Mouse (Mus musculus) heart, embryonic 12.5 days (tissue): Measurements from ENCODE around the gene Tmem179b. TPM values are rescaled to one million over a fixed set of nuclear protein-coding genes. Genes with fewer than 3 reads are reported as not detected.

Source experiments
- ATAC-seq: fragments of 200-750 bp; cut with Nextera tagmentation; 2 replicates; pipeline ENCODE4 v1.8.0; 2017; ENCODE audit warnings: moderate TSS enrichment, moderate library complexity; ENCODE audit not compliant: insufficient number of reproducible peaks, low FRiP score
- H3K27ac ChIP-seq: fragments of 300-500 bp; sonication (generic); 2 replicates; pipeline ENCODE4 v1.5.1; 2016; ENCODE audit warnings: mild to moderate bottlenecking, moderate library complexity; ENCODE audit not compliant: poor library complexity, severe bottlenecking
- H3K27me3 ChIP-seq: fragments of 300-500 bp; sonication (generic); replicated peaks from 2 replicates; pipeline ENCODE4 v1.6.1; 2016; ENCODE audit warnings: mild to moderate bottlenecking, moderate library complexity
- H3K36me3 ChIP-seq: fragments of 300-500 bp; sonication (generic); 2 replicates; pipeline ENCODE4 v1.6.1; 2016; ENCODE audit warnings: mild to moderate bottlenecking, moderate library complexity
- H3K4me1 ChIP-seq: fragments of 300-500 bp; sonication (generic); replicated peaks from 2 replicates; pipeline ENCODE4 v1.6.1; 2016; ENCODE audit warnings: mild to moderate bottlenecking
- H3K4me2 ChIP-seq: fragments of 300-500 bp; sonication (generic); 2 replicates; pipeline ENCODE4 v1.6.1; 2016; ENCODE audit warnings: mild to moderate bottlenecking, moderate library complexity
- H3K4me3 ChIP-seq: fragments of 300-500 bp; sonication (generic); 2 replicates; pipeline ENCODE4 v1.5.1; 2016; ENCODE audit warnings: mild to moderate bottlenecking
- H3K9ac ChIP-seq: fragments of 300-500 bp; sonication (generic); 2 replicates; pipeline ENCODE4 v1.6.1; 2016; ENCODE audit warnings: mild to moderate bottlenecking, moderate library complexity
- H3K9me3 ChIP-seq: fragments of 300-500 bp; sonication (generic); replicated peaks from 2 replicates; pipeline ENCODE4 v1.6.1; 2016; ENCODE audit warnings: mild to moderate bottlenecking, moderate library complexity
- WGBS: fragments of 180-500 bp; shearing (Covaris S2); methylation state at CpG from one replicate; pipeline ENCODE4 v1.1.7; 2016; 5-methylcytosine and 5-hydroxymethylcytosine counted together
- polyA plus RNA-seq: library from polyadenylated mRNA; unstranded; fragments of >200 nt; fragmentation: Nextera tagmentation; extraction: Ambion mirVana; gene quantifications from 2 replicates; pipeline ENCODE4 v1.2.1, GENCODE M21; 2016

The Tmem179b gene
- polyA plus RNA-seq: 49.7 and 51.9 TPM in 2 replicates

DNA sequence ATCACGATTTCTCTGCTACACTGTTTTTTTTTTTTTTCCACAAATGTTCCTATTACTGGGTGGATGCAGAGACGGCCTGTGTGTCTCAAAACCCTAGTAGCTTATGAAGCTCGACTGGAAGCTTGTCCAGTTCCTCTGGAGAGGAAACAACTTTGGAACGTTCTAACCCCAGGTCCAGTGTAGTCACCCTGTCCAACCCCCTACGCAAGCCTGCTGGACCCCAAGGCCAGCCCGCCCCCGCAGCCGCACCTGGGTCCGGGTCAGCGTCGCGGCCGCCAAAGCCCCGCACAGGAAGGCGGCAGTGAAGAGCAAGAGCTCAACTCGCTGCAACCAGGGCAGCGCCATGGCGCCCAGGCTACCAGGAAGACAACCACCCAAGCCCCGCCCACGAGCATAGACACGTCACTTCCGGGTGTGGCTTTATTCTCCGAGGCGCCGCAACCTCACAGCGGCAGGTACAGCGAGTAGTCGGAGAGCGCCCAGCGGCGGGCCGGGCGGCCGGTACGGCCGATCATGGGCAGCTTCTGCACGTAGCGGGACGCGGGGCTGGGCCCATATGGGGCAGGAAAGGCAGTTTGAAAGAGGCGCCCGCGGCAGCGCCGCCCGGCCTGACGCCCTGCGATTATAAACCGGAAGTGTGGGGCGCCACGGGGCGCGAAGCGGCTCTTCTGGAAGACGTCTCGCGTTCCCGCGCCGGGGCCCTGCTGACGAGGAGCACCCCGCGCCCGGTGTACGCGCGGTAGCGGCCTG lies at the start of gene Tmem179b:
Gene Tmem179b, minus strand, starts transcription at position 382 of the 750 bp plus-strand sequence.
- peak within 1 kb of the TSS; percentile 98 for H3K9ac ChIP-seq
- H3K9me3 ChIP-seq: no peaks in the 10 kb centered on the region
- under 1% methylated on average over 68 of the region's 68 CpGs for WGBS
- peak within 1 kb of the TSS; percentile 88 for H3K4me2 ChIP-seq
- H3K4me1 ChIP-seq: peaks cover 28% of the 10 kb centered on the region
- ATAC-seq: peak; percentile 93
- no peaks in the 10 kb centered on the region for H3K27me3 ChIP-seq
- H3K27ac ChIP-seq: peak within 1 kb of the TSS; percentile 100
- H3K36me3 ChIP-seq: peaks cover 36% of the 10 kb centered on the region
- H3K4me3 ChIP-seq: peak within 1 kb of the TSS; percentile 98

- H3K36me3 ChIP-seq: peaks cover 49% of the 10 kb centered on the region
- peaks cover 18% of the 10 kb centered on the region for H3K4me1 ChIP-seq
- peak overlapping the region; percentile 97 for H3K4me3 ChIP-seq
- no peaks in the 10 kb centered on the region for H3K27me3 ChIP-seq
- no peak overlapping the region for H3K27ac ChIP-seq
- H3K4me2 ChIP-seq: peak overlapping the region; percentile 48
- ATAC-seq: no peak
- H3K9ac ChIP-seq: 0 out of 2 replicates have a peak overlapping the region, but pooled peaks have one; percentile 46
- H3K9me3 ChIP-seq: no peaks in the 10 kb centered on the region
- 73% methylated on average over 8 of the region's 8 CpGs for WGBS
These were observed 48.4 kb upstream of the Tmem179b start for GRCm38 (mm10) chr19:8822696-8823095.

GRCm38 (mm10) chr19:8821146-8821545 lies 46.9 kb upstream of the Tmem179b start:
- no peak for ATAC-seq
- Histone ChIP-seq H3K4me2 (peak overlapping the region; percentile 95), H3K9me3 (no peaks in the 10 kb centered on the region), H3K27ac (peak overlapping the region; percentile 99; the same call in 1 of the 2 replicates), H3K4me1 (peaks cover 26% of the 10 kb centered on the region), H3K4me3 (peak overlapping the region; percentile 97), H3K27me3 (no peaks in the 10 kb centered on the region), H3K9ac (peak overlapping the region; percentile 98), H3K36me3 (peaks cover 43% of the 10 kb centered on the region)
- under 1% methylated on average over 7 of the region's 7 CpGs for WGBS

DNA sequence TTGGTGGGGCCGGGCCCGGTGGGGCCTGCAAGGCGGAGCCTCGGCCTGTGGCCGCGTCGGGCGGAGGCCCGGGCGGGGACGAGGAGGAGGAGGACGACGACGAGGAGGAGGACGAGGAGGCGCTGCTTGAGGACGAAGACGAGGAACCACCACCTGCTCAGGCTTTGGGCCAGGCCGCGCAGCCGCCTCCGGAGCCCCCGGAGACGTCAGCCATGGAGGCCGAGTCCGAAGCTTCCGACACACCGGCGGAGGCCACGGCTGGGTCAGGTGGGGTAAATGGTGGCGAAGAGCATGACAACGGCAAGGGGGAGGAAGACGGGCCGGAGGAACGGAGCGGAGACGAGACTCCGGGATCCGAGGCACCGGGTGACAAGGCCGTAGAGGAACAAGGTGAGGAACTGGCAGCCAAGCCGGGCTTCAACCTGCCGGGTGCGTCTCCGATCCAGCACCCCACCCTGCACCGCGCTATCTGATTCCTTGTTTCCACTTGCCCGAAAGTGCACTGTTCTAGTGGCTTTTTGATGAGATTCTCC lies 46.2 kb upstream of the Tmem179b start:
- under 1% methylated on average over 46 of the region's 48 CpGs for WGBS
- Histone ChIP-seq H3K4me3 (peak overlapping the region; percentile 97), H3K36me3 (peaks cover 41% of the 10 kb centered on the region), H3K9me3 (no peaks in the 10 kb centered on the region), H3K27ac (peak overlapping the region; percentile 99), H3K9ac (peak overlapping the region; percentile 98), H3K4me2 (peak overlapping the region; percentile 95), H3K27me3 (no peaks in the 10 kb centered on the region), H3K4me1 (peaks cover 26% of the 10 kb centered on the region)
- ATAC-seq: peak; percentile 44

GRCm38 (mm10) chr19:8819596-8820423 lies 45.5 kb upstream of the Tmem179b start, which contains the start of gene Hnrnpul2:
Gene Hnrnpul2 (plus strand): TSS chr19:8820010.
- Histone ChIP-seq H3K36me3 (peaks cover 41% of the 10 kb centered on the region), H3K9ac (peak within 1 kb of the TSS; percentile 98), H3K27me3 (no peaks in the 10 kb centered on the region), H3K4me1 (peaks cover 26% of the 10 kb centered on the region), H3K4me2 (peak within 1 kb of the TSS; percentile 95), H3K4me3 (peak within 1 kb of the TSS; percentile 97), H3K27ac (peak within 1 kb of the TSS; percentile 99), H3K9me3 (no peaks in the 10 kb centered on the region)
- 0% methylated on average over 82 of the region's 83 CpGs for WGBS
- ATAC-seq: peak; percentile 95

DNA sequence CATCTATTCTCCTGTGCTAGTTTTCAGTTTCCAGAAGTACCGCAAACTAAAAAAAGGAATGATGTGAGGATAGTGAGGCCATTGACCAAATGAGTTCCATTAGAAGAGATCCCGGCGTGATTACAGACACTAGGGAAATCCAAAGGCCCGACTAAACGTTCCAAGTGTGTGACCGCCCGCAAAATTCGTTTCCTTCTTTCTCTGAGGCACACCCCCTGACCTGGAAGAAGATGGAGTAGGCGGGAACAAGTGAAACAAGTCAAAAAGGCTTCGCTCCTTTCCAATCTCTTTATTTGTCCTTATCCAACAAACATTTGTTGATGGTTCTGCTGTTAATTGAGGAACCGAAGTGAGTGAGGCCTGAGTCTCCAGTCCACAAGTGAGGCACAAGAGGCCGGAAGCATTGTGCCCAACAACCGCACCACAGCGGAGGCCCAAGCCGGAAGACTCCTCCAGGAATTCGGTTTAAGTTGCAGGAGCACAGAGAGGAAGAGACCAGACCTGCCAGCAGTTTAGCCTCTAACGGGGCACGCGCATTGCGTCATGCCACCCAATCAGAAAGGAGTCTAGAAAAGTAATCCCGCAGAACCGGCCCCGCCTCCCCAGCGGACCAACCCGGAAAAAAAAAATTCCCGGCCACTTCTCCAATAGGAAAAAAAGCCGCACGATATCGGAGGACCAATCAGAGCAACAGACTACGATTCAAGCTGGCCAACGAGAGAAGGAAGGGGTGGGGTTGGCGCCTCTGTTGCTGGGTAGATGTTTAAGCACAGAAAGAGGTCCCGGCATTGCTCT lies 44.7 kb upstream of the Tmem179b start, which contains the start of gene Ttc9c:
Gene Ttc9c, minus strand, starts transcription at position 533 of the 795 bp plus-strand sequence.
- WGBS: under 1% methylated on average over 33 of the region's 33 CpGs
- peak within 1 kb of the TSS; percentile 97 for H3K4me3 ChIP-seq
- no peaks in the 10 kb centered on the region for H3K27me3 ChIP-seq
- H3K36me3 ChIP-seq: peaks cover 40% of the 10 kb centered on the region
- peak; percentile 88 for ATAC-seq
- no peaks in the 10 kb centered on the region for H3K9me3 ChIP-seq
- H3K4me1 ChIP-seq: peaks cover 26% of the 10 kb centered on the region
- peak within 1 kb of the TSS; percentile 99 for H3K27ac ChIP-seq
- peak within 1 kb of the TSS; percentile 95 for H3K4me2 ChIP-seq
- peak within 1 kb of the TSS; percentile 98 for H3K9ac ChIP-seq

DNA sequence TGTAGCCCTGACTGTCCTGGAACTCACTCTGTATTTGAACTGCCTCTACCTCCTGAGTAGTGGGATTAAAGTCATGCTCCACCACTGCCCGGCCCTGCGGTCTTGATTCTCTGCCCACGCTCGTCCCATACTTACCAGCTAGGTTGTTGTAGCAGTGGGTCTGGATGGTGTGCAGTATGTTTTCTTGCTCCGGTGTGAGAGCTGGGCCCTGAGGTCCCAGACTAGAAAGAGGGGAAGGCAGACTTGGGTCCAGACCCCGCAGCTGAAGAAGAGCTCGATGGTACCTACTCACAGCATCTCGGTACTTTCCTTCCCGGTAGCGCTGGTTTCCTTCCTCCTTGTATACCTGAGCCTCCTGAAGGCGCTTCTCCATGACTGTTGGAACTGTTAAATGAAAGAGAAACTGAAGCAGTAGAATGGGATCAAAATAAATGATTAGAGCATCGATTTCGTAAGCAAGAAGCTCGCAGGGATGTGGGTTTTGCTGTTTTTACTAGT lies 44.1 kb upstream of the Tmem179b start:
- Histone ChIP-seq H3K36me3 (peaks cover 39% of the 10 kb centered on the region), H3K4me1 (peaks cover 26% of the 10 kb centered on the region), H3K9ac (peak overlapping the region; percentile 86), H3K27me3 (no peaks in the 10 kb centered on the region), H3K9me3 (no peaks in the 10 kb centered on the region), H3K27ac (peak overlapping the region; percentile 99), H3K4me3 (peak overlapping the region; percentile 97), H3K4me2 (peak overlapping the region; percentile 95)
- no peak for ATAC-seq
- 26% methylated on average over 14 of the region's 14 CpGs for WGBS

- Histone ChIP-seq H3K4me1 (peaks cover 18% of the 10 kb centered on the region), H3K9ac (peak overlapping the region; percentile 30; the same call in 1 of the 2 replicates), H3K4me2 (peak overlapping the region; percentile 17; the same call in 1 of the 2 replicates), H3K36me3 (peaks cover 45% of the 10 kb centered on the region), H3K4me3 (no peak overlapping the region), H3K9me3 (no peaks in the 10 kb centered on the region), H3K27ac (no peak overlapping the region), H3K27me3 (no peaks in the 10 kb centered on the region)
- ATAC-seq: no peak
- 82% methylated on average over 3 of the region's 3 CpGs for WGBS
These were observed 42.7 kb upstream of the Tmem179b start for GRCm38 (mm10) chr19:8817001-8817400.

DNA sequence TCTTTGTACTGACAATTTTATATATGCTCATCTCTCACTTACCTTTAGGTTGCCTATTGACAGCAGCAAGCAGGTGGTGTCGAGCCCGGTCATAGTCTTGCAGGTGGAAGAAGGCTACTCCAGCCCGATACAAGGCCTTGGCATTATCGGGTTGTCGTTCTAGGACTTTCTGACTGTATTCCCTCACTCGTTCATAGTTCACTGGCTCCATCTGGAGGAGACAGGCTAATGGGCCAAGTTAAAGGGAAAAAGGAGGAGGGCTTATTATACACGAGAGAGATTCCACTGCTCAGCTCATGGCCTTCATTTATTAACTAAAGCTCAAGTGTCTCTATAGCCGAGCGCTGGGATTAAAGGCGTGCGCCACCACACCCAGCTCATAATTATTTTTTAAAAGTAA lies 41.5 kb upstream of the Tmem179b start:
- Histone ChIP-seq H3K36me3 (peaks cover 54% of the 10 kb centered on the region), H3K27me3 (no peaks in the 10 kb centered on the region), H3K27ac (no peak overlapping the region), H3K9ac (no peak overlapping the region), H3K4me2 (no peak overlapping the region), H3K9me3 (no peaks in the 10 kb centered on the region), H3K4me1 (peaks cover 15% of the 10 kb centered on the region), H3K4me3 (no peak overlapping the region)
- 81% methylated on average over 11 of the region's 11 CpGs for WGBS
- ATAC-seq: no peak

GRCm38 (mm10) chr19:8806810-8807209 lies 32.5 kb upstream of the Tmem179b start:
- no peak for ATAC-seq
- no peaks in the 10 kb centered on the region for H3K9me3 ChIP-seq
- H3K9ac ChIP-seq: no peak overlapping the region
- no peak overlapping the region for H3K27ac ChIP-seq
- WGBS: 89% methylated on average over 5 of the region's 5 CpGs
- no peak overlapping the region for H3K4me3 ChIP-seq
- H3K27me3 ChIP-seq: no peaks in the 10 kb centered on the region
- H3K4me2 ChIP-seq: no peak overlapping the region
- peaks cover 64% of the 10 kb centered on the region for H3K36me3 ChIP-seq
- H3K4me1 ChIP-seq: peaks cover 12% of the 10 kb centered on the region
